Mouse (Mus musculus): ENCODE data around the gene Tnpo1.

Tnpo1 gene

DNA sequence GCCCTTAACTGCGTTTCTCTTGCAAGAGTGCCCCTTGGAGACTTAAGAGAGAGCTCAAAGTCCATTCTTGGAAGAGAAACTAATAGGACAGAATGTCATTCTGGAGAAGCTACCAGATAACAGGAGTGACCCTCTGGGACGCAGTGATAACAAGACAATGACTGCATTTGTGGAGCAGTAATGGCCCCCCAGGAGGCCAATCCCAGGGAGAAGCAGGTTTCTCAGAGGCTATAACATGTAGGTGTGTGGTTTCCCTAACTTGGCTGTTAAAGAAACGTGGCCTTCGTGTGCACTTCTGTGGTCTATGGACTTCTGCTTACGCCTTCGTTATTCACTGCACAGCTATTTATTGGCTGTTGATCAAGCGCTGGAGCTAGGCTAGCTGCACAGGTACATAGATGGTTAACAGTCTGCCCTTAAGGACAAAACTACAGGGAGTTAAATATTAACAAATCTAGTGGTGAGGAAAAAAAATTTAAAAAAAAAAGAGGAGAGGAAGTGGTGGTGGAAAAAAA, 15.7 kb upstream of the Tnpo1 start:
- ChIA-PET CTCF (interaction anchor here in 3 of 4 experiments (0.6 to 1.4 kb wide), 3 partner anchors 15 to 210 kb away, joined by 3 read pairs; no protein-coding TSS in a partner anchor), POLR2A (interaction anchor here in 2 of 4 experiments (0.6 to 1.4 kb wide), 11 partner anchors 9 to 398 kb away, joined by 3 to 8 read pairs (median 3); no protein-coding TSS in a partner anchor)

DNA sequence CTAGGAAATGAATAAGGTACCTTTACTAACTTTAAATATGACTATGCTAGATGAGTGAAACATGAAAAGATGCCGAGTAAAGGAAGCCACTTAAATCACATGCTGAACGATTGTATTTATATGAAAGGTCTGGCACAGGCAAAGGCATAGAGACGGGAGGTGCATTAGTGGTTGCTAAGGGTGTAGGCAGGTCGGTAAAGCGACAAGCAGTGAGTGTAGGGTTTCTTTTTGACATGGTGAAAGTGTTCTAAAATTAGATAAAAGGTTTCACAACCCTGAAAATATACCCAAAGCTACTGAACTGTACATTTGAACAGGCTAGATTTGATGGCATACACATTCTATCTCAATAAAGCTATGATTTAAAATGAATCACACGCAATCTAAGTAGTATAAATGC, 10.9 kb upstream of the Tnpo1 start:
- ChIA-PET POLR2A (interaction anchor here in 1 of 4 experiments (0.6 to 1.3 kb wide), 2 partner anchors 11 to 28 kb away, joined by 3 read pairs; no protein-coding TSS in a partner anchor), CTCF (no interaction called here)

DNA sequence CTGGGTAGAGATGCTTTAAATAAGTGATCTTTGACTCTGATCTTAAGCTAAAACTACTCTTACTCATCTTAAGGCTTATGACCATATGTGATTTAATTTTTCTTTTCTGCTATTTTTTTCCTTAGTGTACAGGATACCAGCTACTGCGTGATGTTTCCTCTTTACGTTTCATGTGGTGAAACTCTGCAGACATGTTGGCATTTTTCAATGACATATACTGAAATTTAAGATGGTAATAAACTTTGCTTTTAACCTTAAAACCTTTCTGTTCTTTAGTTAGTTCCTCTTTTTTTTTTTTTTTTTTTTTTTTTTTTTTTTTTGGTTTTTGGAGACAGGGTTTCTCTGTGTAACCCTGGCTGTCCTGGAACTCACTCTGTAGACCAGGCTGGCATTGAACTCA, 2.7 kb upstream of the Tnpo1 start:
- CTCF ChIA-PET: no interaction called here
- POLR2A ChIA-PET: interaction anchor here in 2 of 4 experiments (0.6 to 1.5 kb wide), 3 partner anchors 108 to 163 kb away, joined by 5 to 6 read pairs (median 5); no protein-coding TSS in a partner anchor

DNA sequence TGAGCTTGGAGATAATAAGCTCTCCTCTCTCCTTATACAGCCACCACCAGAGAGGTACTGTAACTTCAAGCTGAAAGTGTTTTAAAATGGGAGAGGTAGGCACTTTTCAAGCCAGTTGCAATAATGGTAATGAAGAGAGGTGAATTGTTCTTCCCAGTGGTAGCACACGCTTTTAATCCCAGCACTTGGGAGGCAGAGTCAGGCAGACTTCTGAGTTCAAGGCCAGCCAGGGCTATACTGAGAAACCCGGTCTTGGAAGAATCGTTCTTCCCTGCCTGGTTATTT, 716 bp upstream of the Tnpo1 start:
- CTCF ChIA-PET: no interaction called here
- POLR2A ChIA-PET: interaction anchor here (0.5 to 8.4 kb wide), 36 partner anchors 10 to 577 kb away, joined by 3 to 55 read pairs (median 4); no protein-coding TSS in a partner anchor

DNA sequence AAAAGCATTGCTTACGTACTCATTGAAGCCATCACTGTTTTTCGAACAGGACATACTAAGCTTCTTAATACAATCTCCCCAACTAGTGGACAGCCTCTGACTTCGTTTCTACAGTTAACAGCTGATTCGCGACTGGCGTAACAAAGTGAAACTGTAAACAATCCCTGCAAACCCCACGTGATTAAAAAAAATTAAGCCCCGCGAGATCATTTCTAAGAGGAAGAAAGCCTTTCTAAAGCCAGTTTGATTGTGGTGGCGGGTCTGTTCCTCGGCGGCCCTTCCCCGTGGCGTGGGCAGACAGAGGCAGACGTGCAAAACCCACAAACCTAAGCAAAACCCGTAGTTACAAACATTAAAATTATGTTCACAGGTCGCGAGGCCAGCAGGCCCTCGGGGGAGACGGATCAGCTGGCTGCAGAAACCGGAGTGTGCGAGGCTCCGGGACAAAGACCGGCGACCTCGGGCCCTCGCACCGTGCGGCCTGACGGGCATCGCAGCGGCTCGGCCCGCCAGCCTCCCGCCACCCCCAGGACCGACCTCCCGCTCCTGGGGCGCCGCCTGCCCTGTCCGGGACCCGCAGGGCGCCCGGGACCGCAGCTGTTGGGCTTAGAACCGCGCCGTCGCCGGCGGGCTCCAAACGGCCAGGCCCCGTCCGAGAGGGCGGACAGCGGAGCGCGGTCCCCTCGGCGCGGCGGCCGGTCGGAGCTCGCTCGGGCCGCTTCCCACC, 535 bp downstream of the Tnpo1 start:
- ChIA-PET CTCF (interaction anchor here in 1 of 4 experiments (0.6 kb wide), 1 partner anchor 57 kb away, joined by 3 read pairs; no protein-coding TSS in a partner anchor), POLR2A (interaction anchor here in 3 of 4 experiments (0.5 to 8.4 kb wide), 38 partner anchors 8 to 303 kb away, joined by 3 to 55 read pairs (median 3); no protein-coding TSS in a partner anchor)

DNA sequence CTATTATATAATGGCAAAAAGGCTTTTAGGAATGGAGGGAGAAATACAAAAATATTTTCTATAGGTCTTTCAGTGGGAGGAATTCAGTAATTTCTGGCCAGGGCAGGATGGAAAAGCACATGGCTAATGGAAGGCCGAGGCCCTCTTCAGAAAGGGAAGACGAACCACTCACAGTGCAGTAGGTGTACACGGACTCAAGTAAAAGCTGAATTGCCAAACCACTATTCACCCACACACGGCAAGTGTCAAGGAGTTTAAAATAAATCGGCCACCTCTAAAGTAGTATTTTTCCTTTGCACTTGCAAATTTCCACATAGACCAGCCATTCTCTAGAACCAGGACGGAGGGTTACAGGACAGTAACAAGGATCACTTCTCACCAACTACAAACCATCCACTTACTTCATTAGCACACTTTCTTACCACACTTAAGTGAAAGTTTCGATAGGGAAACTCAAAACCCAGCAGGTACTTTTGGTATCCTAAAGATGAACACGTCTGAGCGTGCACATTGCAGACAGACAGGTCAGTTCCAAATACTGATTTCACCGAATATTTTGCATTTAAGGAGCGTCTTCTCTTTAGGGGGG, 1.2 kb downstream of the Tnpo1 start:
- ChIA-PET POLR2A (interaction anchor here in 3 of 4 experiments (0.6 to 8.4 kb wide), 31 partner anchors 10 to 1703 kb away, joined by 3 to 55 read pairs (median 4); no protein-coding TSS in a partner anchor), CTCF (no interaction called here)

DNA sequence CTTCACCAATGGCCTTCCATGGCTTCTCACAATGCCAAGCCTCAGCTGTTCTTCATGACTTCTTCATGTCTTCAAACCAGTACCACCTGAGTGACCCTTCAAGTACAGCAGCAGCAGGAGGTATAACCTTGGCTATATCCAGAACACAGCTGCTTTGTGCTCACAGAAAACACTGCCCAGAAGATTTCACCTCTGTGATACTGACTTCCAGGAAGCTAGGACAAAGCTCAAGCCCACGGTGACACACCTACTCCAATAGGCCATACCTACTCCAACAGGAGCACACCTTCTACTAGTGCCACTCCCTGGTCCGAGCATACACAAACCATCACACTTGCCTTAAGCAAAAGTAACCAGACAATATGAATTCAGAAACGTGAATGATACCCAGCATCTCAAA, 3.4 kb downstream of the Tnpo1 start:
- ChIA-PET CTCF (no interaction called here), POLR2A (interaction anchor here (0.6 to 8.4 kb wide), 39 partner anchors 8 to 936 kb away, joined by 3 to 55 read pairs (median 4); no protein-coding TSS in a partner anchor)

DNA sequence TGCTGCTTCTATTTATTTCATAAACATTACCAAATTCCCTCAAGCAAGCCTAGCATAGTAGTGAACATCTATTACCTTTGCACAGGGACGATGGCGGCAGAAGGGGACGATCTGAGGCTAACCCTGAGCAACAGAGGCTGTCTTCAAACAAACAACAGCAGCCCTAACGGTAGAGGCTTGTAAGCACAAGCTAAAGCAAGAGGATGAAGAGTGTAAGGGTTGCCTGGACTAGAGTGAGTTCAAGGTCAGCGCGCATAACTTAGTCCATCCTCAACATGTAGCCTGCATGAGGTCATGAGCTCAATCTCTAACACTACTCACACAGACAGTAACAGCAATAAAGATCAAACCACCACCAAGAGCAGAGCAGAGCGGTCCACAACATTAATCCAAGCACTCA, 4.9 kb downstream of the Tnpo1 start:
- ChIA-PET POLR2A (interaction anchor here in 3 of 4 experiments (0.6 to 8.4 kb wide), 20 partner anchors 8 to 409 kb away, joined by 3 to 55 read pairs (median 6); partner anchors contain the start of gene Fcho2 (in 1 of the 3)), CTCF (interaction anchor here in 1 of 4 experiments (0.7 kb wide), 1 partner anchor 457 kb away, joined by 3 read pairs; no protein-coding TSS in a partner anchor)

DNA sequence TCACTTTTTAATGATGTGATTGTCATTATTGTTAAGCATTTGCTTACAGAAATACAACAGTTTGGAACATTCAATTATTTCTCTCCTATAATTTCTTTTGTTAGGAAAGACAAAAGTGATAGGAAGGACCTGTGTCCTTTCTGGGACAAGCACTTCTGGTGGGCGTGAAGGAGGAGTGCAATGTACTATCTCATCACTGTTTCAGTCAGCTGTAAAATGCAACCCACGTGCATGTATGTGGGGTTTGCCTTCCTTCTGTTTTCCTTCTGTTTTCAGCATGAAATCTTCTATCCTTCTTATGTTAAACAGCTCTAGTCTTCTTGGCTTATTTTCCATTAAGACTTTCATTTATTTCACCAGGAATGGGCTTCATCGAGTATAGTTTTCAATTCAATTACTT, 5.9 kb downstream of the Tnpo1 start:
- POLR2A ChIA-PET: interaction anchor here in 3 of 4 experiments (0.7 to 8.4 kb wide), 14 partner anchors 10 to 171 kb away, joined by 3 to 46 read pairs (median 5); no protein-coding TSS in a partner anchor

DNA sequence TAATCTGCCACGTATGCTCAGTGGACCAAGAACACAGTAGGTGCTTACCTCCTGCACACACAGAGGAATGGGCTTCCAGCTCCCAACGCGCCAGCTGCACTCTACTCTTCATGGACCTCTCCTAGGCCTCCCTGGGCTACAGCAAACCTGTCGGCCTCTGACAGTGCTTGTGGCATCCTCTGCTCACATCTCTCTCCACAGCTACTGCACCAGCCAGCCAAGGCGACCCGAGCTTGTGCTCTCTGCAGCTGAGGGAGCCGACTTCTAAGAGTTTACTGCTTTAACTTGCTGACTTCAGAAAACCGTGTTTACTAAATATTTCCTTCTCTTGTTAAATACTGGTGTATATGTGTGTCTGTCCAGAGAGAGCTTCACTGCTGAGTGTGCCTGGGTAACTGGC, 6.5 kb downstream of the Tnpo1 start:
- ChIA-PET CTCF (no interaction called here), POLR2A (interaction anchor here in 3 of 4 experiments (0.7 to 8.4 kb wide), 19 partner anchors 9 to 172 kb away, joined by 3 to 46 read pairs (median 4); no protein-coding TSS in a partner anchor)

More for the DNA sequence above, 5.9 kb downstream of the Tnpo1 start:
- CTCF ChIA-PET: no interaction called here

DNA sequence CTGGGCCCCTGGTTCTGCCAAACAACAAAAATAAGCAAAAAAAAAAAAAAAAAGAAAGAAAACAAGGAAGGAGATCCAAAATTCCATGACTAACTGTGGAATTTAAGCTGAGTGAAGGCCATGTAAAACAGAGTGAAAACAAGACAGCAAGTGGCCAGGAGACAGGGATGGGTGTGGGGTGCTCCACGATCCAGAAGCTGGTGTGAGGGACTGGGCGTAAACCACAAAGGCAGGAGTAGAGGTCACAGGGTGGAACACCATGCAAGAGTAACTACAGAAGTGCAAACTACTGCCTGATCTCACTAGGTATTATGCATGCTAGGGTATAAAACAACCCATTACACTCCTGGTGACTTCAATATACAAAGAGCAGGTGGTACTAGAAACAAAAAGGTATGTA, 8.3 kb downstream of the Tnpo1 start:
- ChIA-PET CTCF (interaction anchor here in 1 of 4 experiments (0.6 kb wide), 1 partner anchor 176 kb away, joined by 3 read pairs; no protein-coding TSS in a partner anchor), POLR2A (interaction anchor here (0.7 to 3.9 kb wide), 21 partner anchors 8 to 1547 kb away, joined by 3 to 22 read pairs (median 3); partner anchors contain the start of gene Tnpo1 (in 1 of the 4))

DNA sequence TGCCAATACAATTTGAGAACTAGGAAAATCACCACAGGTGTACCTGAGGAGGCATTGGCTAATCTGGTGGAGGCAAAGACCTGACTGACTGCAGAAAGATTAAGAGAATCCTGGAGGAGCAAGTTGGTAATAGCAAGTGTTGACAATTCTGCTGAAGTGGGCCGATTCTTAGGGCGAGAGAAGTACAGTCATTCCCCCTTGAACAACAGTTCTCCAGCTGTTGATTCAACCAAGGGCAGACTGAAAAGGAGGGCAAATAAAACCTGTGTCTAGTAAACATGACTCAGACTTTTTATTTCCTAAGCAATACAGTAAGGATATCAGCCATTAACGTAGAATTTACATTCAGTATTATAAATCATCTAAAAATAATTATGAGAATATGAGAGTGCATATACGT, 10.6 kb downstream of the Tnpo1 start:
- ChIA-PET POLR2A (interaction anchor here (0.8 to 4.3 kb wide), 17 partner anchors 8 to 185 kb away, joined by 3 to 55 read pairs (median 6); partner anchors contain the start of gene Tnpo1 (in 2 of the 4)), CTCF (no interaction called here)

DNA sequence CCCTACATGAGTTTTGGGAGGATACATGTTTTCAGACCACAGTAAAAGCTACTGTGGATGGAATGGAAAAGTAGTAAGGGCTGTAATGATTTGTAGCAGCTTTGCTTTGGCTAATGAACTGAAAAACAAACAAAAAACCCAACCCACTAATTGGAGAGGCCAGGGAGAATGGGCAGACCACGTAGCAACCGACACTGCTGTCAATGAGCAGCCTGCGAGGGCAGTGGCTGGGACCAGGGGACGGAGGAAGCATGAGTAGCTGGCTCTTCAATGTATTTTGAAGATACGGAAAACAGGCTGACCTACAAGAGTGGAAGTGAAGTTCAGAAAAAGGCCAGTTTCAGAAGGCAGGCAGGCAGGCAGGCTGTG, 11.4 kb downstream of the Tnpo1 start:
- ChIA-PET POLR2A (interaction anchor here (0.8 to 4.3 kb wide), 29 partner anchors 8 to 409 kb away, joined by 3 to 55 read pairs (median 5); partner anchors contain the start of gene Tnpo1 (in 2 of the 4)), CTCF (interaction anchor here in 1 of 4 experiments (0.7 kb wide), 1 partner anchor 59 kb away, joined by 3 read pairs; no protein-coding TSS in a partner anchor)

DNA sequence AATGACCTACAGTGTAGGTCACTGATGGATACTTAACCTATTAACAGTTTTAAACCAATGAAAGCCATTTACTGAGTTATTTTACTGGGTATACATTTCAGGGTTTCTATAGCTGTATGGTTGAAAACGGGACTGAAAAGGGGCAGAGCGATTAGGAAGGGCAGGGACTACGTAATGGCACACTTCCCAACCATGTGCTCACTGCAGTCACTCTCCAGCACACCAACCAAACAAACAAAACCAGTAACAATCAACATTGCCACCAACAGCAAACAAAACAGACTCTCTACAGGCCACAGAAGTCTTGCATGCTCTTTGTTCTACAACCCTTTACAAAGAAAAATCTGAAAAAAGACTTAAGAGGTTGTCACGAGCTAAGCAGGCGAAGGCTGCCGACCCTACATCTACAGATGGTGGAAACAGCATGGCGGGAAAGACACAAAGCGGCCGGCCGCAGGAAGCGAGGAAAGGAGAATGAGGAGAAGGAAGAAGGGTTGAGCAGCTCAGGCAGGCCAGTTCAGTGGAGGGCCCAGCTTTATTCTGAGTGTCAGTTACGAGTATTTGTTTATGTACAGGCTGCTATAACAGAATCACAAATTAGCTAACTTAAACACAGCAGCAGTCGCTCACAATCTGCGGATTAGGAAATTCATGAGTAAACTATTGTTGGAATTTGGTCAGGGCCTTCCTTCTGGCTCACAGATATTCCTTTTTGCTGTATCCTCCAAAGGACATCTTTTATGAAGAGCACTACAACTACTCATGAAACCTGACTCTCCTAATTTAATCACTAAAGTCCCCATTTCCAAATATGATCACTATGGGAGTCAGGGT, 12.0 kb downstream of the Tnpo1 start:
- ChIA-PET POLR2A (interaction anchor here (0.6 to 4.3 kb wide), 30 partner anchors 8 to 410 kb away, joined by 3 to 55 read pairs (median 6); partner anchors contain the start of genes Tnpo1 (in 2 of the 4) and Fcho2 (in 1 of the 4)), CTCF (interaction anchor here in 1 of 4 experiments (0.5 to 0.7 kb wide), 2 partner anchors 60 to 1771 kb away, joined by 3 to 6 read pairs; no protein-coding TSS in a partner anchor)

DNA sequence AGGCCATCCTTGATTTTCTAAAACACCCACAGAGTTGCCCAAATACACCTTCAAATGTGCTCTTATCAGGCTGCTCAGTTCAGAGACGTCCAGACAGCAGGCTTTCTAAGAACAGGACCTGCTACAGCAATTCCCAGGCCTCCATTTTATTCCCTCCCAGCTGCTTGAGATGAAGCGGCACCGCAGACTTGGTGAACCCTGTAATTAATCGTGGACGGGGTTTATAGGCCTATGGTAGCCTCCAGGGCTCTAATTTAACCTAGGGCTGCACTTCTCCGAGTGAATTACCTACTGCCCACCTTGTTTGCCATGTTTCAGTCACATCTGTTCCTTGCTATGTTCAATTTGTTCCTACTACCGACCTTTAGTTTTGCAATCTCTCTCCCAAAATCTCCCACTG, 13.0 kb downstream of the Tnpo1 start:
- POLR2A ChIA-PET: interaction anchor here in 3 of 4 experiments (1.3 to 4.3 kb wide), 14 partner anchors 8 to 180 kb away, joined by 3 to 55 read pairs (median 14); partner anchors contain the start of gene Tnpo1 (in 2 of the 3)
- CTCF ChIA-PET: no interaction called here

DNA sequence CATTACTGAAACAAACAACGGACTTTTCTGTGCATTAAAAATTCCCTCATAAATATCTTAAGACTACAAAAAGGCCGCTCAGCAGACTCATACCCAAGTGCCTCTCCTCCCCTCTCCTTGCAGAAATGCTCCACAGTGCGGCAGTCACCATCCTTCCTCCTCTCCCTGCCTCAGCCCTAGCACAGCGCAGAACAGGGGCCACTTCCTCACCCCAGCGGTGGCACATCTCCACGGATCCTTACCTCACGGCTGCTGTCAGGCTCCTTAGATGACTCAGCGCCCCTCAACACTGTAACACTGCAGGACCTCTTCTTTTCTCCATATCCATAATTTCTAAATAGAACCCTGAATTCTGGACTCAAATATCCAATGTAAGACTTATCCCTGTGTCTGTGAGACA, 13.6 kb downstream of the Tnpo1 start:
- POLR2A ChIA-PET: interaction anchor here in 2 of 4 experiments (1.1 to 4.3 kb wide), 7 partner anchors 11 to 180 kb away, joined by 3 to 55 read pairs (median 21); partner anchors contain the start of gene Tnpo1 (in 2 of the 2)
- CTCF ChIA-PET: no interaction called here

DNA sequence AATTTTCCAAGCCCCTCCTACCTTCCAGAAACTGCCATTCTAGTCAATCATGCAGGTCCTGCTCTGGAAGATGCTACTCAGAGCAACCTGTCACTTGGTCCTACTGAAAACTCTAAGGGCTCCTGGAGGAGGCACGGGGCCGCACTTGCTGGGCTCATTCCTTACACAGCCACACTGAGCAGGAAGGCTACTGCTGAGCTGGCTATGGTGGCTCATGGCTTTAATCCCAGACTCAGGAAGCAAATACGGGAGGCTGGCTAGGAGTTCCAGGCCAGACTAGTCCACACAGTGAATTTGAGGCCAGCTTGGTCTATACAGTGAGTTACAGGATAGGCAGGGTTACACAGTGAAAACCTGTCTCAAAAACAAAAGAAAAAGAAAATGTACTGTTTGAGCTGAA, 15.4 kb downstream of the Tnpo1 start:
- ChIA-PET CTCF (no interaction called here), POLR2A (interaction anchor here in 2 of 4 experiments (0.7 to 5.1 kb wide), 8 partner anchors 8 to 20 kb away, joined by 3 to 27 read pairs (median 4); no protein-coding TSS in a partner anchor)

DNA sequence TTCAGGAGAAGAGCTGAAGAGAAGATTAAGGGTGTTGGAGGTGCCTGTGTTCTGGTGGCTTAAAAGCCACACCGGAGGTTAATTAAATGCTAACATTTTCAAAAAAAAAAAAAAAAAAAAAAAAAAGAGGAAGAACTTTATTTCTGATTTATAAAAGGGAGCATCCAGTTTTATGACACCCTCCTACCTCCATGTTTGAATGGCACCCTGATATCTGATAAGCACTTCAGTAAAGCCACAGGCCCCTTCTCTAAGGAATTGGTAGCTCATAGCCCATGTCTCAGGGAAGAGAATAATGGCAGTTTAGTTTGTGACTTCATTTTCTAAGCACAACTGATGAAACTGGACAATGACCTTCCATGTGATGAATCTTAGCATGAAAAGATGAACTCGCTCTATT, 21.6 kb downstream of the Tnpo1 start:
- ChIA-PET POLR2A (interaction anchor here (0.7 to 2.7 kb wide), 26 partner anchors 8 to 189 kb away, joined by 3 to 29 read pairs (median 4); partner anchors contain the start of gene Tnpo1 (in 2 of the 4)), CTCF (interaction anchor here in 2 of 4 experiments (0.7 to 1.6 kb wide), 4 partner anchors 189 to 539 kb away, joined by 3 read pairs; no protein-coding TSS in a partner anchor)

All from embryonic stem cell, embryonic (primary cell).